Mouse (Mus musculus) spleen, adult 2 months (tissue): ENCODE results near the gene Akap2.

Experiments
- CTCF ChIP-seq: fragments of 200-500 bp; IDR thresholded peaks from 2 replicates; pipeline ENCODE4 v1.5.1; 2011; ENCODE audit warnings: mild to moderate bottlenecking, inconsistent platforms; ENCODE audit not compliant: insufficient read depth, insufficient read length, insufficient replicate concordance; ENCODE audit errors: extremely low read depth
- POLR2A ChIP-seq: fragments of 200-500 bp; IDR thresholded peaks from 2 replicates; pipeline ENCODE4 v1.6.1; 2011; ENCODE audit warnings: low read depth, low read length, inconsistent platforms

DNA sequence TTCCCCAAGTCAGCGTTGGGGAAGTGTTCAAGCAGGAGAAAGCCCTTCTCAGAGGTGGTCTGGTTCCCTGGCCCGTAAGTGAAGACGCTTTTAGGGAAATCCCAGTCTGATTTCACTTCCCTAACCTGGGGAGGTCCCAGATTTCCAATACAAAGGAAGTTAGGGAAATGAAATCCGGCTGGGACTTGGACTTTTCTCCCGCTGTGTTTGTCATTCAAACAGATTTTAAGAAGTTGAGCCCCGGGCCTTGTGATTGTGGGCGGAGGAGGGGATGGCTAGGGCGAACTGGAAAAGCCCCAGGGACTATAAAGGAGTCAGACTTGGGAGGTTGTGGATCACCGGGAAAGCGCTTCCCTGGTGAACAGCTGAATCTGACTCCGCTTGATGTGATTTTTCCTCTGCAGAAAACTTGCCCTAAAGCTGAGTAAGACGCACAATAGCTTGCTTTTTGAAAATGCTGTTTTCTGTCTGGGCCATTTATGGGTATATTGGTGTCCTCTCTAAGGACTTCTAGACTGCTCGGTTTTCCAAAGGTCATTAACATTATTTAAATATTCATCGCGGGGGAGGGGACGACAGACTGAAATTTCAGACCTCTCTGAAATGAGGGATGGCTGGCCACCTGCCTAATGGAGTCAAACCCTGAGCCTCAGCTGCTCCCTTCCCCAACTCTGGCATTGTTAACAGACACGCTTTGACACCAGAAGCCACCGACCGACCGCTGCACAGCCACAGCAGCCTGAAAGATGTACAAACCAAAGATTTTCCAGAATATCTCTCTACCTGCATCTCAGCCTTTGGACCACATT, 63.6 kb downstream of the Akap2 start:
- TF ChIP-seq CTCF = no peak
- no peak for TF ChIP-seq POLR2A
